Mouse (Mus musculus): ENCODE results near the gene Ism2. TPM values are rescaled to one million over a fixed set of nuclear protein-coding genes. Genes with fewer than 3 reads are reported as not detected.

Gene Ism2
- polyA plus RNA-seq, 1 experiment from 2014 or later = 1.6 TPM

Small RNAs within 50 kb of the gene (microRNA-seq; reads per million reads assigned to microRNA genes)
- gene Gm47293 = not detected

Other genes with a start within 250 kb of the Ism2 start
- 0.33 and 0.38 TPM in 2 replicates for gene Ngb, start 197.2 kb downstream of the Ism2 start, polyA plus RNA-seq (2015; fragmentation: Nextera tagmentation; extraction: Ambion mirVana)
- gene Gstz1, start 152.5 kb downstream of the Ism2 start, polyA plus RNA-seq (2015; fragmentation: Nextera tagmentation; extraction: Ambion mirVana) = 29.1 and 32.1 TPM in 2 replicates
- gene Pomt2, start 151.7 kb downstream of the Ism2 start, polyA plus RNA-seq (2015; fragmentation: Nextera tagmentation; extraction: Ambion mirVana) = 14.3 and 14.4 TPM in 2 replicates
- gene Samd15, start 100.0 kb downstream of the Ism2 start, polyA plus RNA-seq (2015; fragmentation: Nextera tagmentation; extraction: Ambion mirVana) = 1.5 and 2.4 TPM in 2 replicates
- gene Tmed8, start 99.3 kb downstream of the Ism2 start, polyA plus RNA-seq (2015; fragmentation: Nextera tagmentation; extraction: Ambion mirVana) = 2.0 and 2.4 TPM in 2 replicates
- 0.32 and 0.84 TPM in 2 replicates for gene Noxred1, start 61.0 kb downstream of the Ism2 start, polyA plus RNA-seq (2015; fragmentation: Nextera tagmentation; extraction: Ambion mirVana)
- 49.6 and 52.1 TPM in 2 replicates for gene Vipas39, start 33.4 kb downstream of the Ism2 start, polyA plus RNA-seq (2015; fragmentation: Nextera tagmentation; extraction: Ambion mirVana)
- 210 and 231 TPM in 2 replicates for gene Ahsa1, start 33.2 kb downstream of the Ism2 start, polyA plus RNA-seq (2015; fragmentation: Nextera tagmentation; extraction: Ambion mirVana)
- gene Sptlc2, start 88.7 kb upstream of the Ism2 start, polyA plus RNA-seq (2015; fragmentation: Nextera tagmentation; extraction: Ambion mirVana) = 70.5 and 76.3 TPM in 2 replicates
- 336 and 343 TPM in 2 replicates for gene Slirp, start 144.2 kb upstream of the Ism2 start, polyA plus RNA-seq (2015; fragmentation: Nextera tagmentation; extraction: Ambion mirVana)
- 65.9 and 76.1 TPM in 2 replicates for gene Alkbh1, start 144.3 kb upstream of the Ism2 start, polyA plus RNA-seq (2015; fragmentation: Nextera tagmentation; extraction: Ambion mirVana)
- 139 and 148 TPM in 2 replicates for gene Snw1, start 172.6 kb upstream of the Ism2 start, polyA plus RNA-seq (2015; fragmentation: Nextera tagmentation; extraction: Ambion mirVana)
- gene Gm5788, start 195.0 kb upstream of the Ism2 start, polyA plus RNA-seq (2015; fragmentation: Nextera tagmentation; extraction: Ambion mirVana) = not detected in 2 replicates
- gene Gm8300, start 214.6 kb upstream of the Ism2 start, polyA plus RNA-seq (2015; fragmentation: Nextera tagmentation; extraction: Ambion mirVana) = not detected in 2 replicates